Mouse (Mus musculus) spleen, postnatal 14 days (tissue): ENCODE results near the gene Ap1s1.

Experiments used
- DNase-seq, 2 experiments: peaks; one replicate each; pipeline ENCODE4 v3.0.0; 2021 to 2022; ENCODE audit warnings: low spot score in 2 of 2

The Ap1s1 gene

DNA sequence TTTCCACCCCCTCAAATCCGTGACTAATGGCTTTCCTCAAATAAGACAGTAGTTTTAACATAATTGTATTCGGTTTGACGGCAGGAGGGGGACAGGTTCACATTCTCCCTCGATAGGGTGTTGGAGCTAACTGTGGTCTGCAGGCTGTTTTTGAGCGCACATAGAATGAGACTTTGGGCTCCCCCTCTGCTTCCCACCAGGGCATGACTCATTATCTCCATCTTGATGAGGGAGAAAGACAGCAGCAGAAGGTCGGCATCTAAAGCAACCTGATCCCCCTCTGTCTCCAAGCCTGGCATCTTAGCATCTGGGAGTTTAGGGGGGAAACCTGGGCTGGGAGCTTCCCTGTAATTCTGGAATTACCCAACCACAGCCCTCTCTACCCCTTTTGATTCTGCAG, 19.5 kb upstream of the Ap1s1 start:
- no peak for DNase-seq

DNA sequence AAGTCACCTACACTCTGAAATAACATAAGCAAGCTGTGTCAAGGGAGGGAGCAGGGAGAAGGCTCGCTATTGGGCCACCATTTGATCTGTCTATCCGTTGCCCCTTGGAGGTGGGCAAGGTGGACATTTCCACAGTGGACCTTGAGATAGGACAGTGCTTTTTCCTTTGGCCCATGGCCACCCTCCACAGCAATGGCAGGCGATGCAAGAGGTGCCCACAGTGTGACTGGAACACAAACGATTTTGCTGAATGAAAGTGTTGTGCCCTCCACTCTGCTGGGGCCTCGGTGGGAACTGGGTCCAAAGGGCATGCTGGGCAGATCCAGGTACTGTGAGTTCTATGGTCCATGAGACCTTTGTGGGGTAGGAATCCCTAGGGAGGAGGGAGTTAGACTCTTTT, 16.7 kb upstream of the Ap1s1 start:
- DNase-seq: no peak

DNA sequence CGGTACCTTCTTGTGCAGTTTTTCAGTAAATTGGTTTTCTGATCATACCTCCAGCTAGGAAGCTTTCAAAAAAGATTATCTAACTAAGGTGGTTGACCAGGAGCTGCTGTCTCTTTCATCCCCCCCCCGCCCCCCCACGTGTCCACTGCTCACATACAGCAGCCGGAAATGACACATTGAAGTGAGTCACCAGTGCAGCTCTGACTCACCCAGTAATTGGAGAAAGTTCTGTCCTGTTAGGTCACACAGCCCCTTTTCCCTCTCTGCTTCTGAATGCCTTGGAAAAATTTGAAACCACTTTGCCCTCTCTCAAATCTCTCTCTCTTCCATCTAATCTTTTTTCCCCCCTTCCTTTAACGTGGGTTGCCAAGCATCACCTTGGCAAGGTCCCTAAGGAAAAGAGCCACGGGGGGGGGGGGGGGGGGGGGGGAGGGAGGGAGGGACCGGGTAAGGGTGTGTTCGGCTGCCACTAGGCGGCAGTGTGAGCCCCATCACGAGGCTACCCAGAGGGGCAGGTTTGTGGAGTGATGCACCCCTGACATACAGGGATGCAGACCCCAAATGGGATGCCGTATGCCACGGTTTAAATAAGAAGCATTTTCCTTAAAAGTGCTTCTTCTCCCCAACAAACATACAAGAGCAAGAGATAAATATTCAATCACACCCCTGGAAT, 16.0 kb upstream of the Ap1s1 start:
- DNase-seq: peak in 1 of 2 experiments; percentile 27

DNA sequence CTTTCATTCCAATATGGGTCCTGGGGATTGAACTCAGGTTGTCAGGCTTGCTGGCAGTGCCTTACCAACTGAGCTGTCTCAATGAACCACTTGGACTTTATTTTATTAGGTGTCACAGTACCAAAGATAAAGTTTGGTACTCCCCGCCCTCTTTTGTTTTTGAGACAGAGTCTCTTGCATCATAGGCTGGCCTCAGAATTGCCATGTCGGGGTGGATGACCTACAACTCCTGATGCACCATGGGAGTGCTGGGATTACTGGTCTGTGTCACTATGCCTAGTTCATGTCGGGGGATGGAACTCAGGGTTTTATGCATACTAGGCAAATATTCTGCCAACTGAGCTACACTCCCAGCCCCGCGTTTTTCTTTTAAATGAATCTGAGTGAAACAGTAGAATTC, 8.9 kb upstream of the Ap1s1 start:
- DNase-seq: no peak

DNA sequence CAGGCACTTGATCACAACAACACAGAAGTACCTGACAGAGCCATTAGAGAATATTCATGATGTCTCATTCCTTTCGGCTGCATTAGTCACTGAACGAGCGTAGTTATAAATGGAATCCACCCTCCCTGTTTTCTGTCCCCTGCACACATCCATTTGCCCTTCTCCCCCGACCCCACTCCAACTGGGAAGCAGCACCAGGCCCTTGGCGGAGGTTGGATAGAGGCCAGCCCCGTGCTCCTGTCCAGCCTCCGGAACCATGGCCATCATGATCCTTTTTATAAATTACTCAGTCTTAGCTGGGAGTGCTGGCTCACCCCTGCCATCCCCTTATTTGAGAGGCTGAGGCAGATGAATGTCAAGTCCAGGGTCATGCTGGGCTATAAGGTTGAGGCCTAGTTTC, 8.4 kb upstream of the Ap1s1 start:
- no peak for DNase-seq

DNA sequence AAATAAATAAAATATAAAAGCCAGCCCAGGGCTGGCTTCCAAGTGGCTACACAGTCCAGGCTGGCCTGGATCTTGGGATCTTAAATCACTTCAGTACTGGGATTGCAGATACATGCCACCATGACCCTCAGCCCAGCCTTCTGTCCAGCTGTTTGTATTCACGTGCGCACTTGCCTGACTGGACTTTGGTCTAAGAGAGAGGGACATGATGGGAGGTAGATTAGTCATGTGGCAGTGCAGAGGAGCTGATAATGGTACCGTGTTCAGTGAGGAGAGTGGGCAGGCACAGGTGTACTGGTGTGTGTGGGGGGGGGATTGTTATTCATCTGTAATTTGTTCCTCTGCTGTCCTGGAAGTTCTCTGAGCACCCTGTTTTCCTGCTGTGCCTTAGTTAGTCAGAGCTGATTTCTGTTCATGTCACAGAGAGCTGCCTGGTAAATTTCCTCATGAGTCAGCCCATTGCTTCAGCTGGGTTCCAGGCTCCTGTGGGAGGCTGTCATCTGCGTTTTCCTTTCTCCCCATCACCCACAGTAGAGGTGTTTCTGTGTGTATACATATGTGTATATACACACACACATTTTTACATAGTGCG, 6.1 kb upstream of the Ap1s1 start:
- no peak for DNase-seq

DNA sequence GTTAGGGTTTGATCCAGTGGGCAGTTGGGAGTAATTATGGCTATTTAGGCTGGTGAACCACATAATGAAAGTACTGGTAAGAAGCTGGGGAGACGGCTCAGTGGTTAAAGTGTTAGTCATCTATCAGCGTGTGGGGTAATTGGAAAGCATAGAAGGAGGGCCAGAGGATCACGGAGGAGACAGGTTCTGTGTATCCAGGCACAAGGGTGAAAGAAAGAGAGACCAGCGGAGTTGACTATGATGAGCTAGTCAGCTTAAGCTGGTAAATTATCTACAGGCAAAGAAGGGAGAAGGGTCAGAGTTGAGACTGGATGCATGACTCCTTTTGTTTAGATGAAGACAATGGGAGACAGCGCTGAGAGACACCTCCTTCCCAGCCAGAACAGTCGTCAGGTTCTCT, 5.2 kb upstream of the Ap1s1 start:
- DNase-seq: no peak

DNA sequence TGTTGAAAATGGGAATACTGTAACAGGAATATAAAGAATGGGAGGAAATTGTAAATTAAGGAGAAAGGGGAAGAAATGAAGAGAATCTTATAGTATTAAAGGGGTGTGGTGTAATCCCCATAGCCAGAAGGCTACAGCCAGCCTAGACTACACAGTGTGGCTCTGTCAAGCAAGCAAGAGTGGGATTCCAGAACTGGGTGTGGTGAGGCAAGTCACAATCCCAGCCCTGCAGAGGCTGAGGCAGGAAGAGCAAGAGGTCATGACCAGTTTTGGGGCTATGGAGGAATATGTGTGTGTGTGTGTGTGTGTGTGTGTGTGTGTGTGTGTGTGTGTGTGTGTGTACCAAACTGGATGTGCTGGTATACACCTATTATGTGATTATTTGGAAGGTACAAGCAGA, 1.1 kb upstream of the Ap1s1 start:
- no peak for DNase-seq

DNA sequence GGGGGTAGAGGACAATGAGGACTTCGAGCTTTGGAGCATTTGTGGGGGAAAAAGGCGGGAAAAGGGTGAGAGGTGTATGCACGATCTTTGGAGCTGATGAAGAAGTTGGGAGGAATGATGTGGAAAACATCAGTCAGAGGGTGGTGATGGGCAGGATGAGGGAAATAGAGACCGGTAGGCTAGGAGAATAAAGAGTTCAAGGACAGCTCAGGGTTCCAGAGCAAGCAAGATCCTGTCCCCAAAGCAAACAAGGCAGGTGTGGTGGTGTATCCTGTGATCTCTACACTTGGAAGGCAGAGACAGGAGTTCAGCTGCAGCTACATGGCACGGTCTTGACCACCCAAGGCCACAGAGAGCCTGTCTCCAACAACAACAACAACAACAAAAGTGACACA, 386 bp upstream of the Ap1s1 start:
- DNase-seq: no peak

DNA sequence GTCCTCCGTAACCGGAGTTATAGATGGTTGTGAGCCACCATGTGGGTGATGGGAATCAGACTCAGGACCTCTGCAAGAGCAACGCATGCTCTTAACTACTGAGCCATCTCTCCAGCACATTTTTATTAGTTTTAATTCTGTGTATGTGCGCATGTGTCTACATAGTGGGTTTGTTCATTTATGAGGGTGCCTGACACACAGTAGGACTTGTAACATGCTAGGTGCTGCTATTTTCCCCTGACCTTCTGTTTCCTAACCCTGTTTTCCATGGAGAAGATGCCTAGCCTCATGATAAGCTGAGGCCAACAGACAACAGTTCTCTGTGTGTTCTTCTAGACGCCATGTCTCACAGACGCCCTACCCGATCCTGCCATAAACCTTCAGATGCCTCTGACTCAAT, 1.9 kb downstream of the Ap1s1 start:
- DNase-seq: no peak

DNA sequence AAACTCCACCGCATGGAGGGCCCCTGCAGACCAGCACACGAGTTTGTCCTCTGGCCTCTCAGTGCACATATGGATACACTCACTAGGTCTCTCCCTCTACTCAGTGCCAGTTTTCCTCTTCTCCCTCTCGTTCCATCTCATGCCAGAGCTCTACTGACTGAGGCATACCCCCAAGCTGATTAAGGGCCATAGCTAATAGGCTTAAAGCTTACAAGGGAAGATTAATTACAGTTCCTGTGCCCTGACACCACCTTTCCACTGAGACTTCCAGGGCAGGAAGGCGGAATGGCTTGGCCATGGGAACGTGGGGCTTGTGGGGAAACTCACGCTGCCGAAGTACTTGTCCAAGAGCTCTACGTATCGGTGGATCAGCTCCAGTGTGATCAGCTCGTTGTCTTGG, 4.5 kb downstream of the Ap1s1 start:
- DNase-seq: no peak

DNA sequence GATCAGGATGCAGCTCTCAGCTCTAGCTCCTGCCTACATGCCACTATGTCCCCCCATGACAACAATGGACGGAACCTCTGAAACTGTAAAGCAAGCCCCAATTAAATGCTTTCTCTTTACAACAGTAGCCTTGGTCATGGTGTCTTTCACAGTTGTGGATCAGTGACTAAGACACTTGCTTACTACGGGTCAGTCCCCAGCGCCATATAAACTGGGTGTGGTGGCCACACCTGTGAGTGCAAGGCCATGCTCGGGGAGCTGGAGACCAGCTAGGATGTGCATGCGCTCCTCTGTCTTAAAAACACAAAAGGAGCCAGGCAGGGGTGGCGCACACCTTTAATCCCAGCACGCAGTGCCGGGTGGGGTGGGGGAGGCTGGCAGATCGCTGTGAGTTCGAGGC, 6.5 kb downstream of the Ap1s1 start:
- no peak for DNase-seq

DNA sequence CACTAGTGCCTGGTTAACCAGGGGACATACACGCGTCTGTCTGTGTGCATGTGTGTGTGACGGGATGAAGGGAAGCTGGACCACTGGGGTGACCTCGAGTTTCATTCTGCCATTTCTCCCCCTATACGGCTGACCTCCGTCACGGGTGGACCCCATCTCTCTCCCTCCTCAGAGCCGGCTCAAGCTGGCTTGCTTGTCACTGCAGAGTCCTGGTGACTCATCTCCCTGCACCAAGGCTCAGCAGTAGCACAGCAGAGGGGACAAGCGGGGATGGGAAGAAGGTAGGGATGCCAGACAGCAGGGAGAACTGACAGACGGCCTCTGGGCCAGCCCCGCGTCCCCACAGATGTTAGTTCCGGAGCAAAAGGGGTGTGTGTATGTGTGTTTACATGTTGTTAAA, 9.7 kb downstream of the Ap1s1 start:
- no peak for DNase-seq

DNA sequence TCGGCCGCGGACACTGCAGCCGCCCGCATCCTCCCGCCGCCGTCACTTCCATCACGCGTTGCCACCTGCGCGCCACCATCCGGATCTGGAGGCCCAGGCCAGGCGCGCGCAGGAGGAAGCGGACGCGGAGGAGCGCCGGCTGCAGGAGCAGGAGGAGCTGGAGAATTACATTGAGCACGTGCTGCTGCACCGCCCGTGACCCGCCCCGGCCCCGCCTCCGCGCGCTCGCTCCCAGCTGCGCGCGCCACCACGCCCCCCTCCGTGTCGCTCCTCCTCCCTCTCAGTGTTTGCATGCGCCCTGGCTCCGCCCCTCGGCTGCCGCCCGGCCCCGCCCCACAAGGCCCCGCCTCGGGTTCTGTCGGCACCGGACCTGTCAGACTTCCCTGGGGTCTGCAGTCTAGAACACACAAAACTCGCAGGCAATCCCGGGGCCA, 13.3 kb downstream of the Ap1s1 start:
- DNase-seq: peak; percentile 69 to 80

DNA sequence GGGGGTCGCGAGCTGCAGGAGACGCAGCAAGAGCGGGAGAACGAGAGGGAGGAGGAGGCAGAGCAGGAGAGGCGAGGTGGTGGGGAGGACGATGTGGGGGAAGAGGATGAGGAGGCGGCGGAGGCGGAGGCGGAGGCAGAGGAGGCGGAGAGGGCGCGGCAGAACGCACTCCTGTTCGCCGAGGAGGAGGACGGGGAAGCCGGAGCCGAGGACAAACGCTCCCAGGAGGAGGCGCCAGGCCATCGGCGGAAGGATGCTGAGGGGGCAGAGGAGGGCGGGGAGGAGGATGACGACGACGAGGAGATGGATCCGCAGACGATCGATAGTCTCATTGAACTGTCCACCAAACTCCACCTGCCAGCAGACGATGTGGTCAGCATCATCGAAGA, 13.9 kb downstream of the Ap1s1 start:
- DNase-seq: no peak

DNA sequence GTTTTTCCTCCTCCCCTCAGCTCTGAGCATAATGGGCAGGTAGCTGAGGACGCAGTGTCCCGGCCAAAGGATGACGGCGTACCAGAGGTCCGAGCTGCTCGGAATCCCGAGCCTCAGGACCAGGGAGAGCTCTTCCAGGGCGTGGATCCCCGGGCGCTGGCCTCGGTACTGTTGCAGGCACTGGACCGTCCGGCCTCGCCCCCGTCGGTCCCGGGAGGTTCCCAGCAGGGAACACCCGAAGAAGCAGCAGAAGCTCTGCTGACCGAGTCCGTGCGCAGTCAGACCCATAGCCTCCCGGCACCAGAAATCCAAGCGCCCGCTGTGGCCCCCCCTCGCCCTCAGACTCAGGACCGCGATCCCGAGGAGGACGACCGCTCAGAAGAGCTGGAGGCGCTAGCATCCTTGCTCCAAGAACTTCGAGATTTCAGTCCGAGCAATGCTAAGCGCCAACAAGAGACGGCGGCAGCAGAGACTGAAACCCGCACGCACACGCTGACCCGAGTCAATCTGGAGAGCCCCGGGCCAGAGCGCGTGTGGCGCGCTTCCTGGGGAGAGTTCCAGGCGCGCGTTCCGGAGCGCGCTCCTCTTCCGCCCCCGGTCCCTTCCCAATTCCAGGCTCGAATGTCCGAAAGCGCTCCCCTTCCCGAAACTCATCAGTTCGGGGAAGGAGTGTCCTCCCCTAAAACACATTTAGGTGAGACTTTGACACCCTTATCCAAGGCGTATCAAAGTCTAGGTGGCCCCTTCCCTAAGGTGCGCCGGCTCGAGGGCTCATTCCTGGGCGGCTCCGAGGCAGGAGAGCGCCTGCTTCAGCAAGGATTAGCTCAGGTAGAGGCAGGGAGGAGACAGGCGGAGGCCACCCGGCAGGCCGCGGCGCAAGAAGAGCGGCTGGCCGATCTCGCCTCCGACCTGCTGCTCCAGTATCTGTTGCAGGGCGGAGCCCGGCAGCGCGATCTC, 14.6 kb downstream of the Ap1s1 start:
- DNase-seq: no peak

DNA sequence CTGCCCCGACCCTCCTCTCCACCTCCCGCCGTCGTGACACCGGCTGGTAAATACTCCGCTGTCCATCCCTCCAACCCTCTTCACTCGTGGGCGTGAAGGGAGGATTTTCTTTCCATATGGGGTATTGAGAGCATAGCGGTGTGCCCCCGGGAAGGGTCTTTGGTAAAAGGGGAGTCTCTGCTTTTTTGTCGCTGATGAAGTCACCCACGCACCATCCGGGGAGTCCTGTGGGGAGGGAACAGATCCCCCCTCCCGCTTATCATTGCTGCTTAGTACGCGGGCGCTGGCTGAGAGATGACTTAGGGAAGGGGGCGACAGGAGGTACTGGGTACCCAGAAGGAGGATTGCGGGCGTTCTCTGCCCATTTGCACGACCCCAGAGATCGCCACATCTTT, 15.5 kb downstream of the Ap1s1 start:
- DNase-seq: no peak

DNA sequence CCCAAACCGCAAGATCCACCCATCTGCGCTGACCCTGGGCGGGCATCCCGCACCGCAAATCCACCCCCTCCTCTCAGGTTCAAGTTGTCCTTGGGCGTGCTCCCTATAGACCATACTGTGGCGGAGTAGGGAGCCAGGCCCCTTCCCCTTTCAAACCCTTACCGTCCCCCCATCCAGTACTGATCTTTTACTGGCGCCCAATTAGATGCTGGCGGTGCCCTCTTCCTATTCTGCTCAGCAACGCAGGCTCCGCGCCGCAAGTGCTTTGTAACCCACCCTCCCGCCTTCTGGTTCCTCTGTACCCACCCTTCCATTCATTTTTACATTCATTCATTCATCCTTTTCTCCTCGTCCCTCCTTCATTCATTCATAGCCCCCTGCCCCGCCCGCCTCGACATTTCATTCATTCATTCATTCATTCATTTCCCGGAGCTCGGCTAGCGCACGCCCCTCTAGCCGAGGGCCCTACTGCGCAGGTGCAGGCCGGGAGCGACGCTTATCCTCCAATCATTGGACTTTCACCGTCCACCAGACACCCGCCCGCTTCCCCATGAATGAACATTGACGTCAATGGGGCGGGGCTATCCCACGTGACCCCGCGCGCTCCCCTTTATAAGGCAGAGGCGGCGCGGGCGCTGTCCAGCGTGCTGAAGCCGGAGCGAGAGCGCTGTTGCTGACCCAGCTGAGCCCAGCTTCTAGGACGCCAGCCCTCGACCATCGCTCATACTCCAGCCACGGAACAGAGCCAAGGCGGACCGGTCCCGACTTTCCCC, 16.1 kb downstream of the Ap1s1 start:
- peak; percentile 83 to 93 for DNase-seq

DNA sequence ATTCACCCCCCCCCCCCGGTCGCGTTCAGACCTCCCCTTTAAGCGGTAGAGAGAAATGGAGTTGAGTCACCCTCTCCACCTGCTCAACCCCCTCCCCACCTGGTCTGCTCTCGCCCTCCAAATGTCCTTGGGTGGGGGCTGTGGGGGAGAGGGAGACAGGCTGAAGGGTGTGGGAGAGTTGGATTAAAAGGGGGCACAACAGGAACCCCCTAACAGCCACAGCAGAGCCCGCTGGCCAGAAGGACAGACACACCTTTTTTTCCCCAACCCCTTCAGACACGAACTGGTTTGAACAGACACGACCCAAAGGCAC, 16.7 kb downstream of the Ap1s1 start:
- DNase-seq: no peak

DNA sequence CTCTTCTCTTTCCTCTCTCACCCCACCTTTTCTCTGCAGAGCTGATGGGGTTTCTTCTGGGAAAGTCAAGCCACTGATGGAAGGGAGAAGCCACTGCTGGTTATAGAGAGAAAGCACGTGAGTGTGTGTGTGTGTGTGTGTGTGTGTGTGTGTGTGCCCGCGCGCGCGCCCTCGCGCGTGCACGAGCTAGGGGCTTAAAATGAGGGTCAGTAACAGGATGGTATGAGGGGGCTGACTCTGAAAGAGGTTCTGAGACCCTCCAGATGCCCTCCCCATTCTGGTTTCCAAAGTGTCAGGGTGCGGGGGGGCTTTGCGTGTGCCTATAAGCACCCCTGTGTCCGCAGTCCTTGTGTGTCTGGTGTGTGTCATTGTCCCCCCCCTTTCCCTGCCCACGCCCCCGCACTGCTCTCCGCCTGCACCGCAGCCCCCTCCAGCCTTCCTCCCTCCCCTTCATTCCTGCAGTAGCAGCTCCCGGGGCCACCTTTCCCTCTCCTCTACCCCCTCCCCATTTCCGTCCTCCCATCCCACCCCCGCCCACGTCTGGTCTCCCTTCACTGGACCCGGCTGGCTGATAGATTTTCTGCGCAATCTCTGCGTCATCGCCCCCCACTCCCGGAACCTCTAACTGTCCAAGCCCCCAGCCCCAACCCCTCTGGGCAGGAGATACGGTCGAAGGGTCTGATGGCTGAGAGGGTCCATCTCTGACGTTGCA, 17.2 kb downstream of the Ap1s1 start:
- DNase-seq: no peak

DNA sequence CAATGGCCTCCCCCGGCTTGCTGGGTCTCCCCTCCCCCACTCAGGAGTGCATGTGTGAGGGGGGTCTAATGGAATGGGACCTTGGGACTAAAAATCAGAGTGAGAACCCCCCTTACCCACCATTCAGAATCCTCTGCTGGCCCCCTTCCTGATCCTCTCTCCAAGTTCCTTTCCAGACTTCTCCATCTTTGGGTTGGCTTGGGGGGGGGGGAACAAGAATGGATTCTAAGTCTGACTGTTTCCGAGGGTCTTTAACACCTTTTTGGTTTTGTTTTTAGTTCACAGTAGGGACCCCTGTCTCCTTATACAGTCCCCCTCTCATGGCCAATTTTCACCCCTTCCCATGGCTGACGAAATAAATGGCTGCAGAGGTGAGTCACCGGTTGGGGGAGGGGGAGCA, 19.8 kb downstream of the Ap1s1 start, which contains the start of gene Vgf:
Vgf (plus strand) TSS at position 301 of the 400 bp plus-strand sequence.
- DNase-seq: no peak

DNA sequence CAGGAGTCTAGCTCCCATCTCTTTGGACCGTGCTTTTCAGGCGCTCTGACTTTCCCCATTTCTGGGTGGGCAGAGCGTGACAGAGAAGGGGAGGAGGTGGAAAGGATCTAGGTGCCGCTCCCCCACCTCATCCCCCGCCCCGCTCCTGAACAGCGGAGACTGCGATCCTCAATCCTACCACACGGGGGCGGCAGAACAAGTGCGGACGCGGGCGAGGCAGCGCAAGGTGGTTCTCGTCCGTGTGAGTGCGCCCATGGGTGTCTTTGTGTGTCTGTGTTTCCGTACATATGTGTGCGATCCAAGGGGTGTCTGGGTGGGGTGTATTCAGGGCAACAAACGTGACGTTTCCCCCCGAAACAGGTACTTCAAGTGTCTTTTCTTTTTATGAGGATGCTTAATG, 20.8 kb downstream of the Ap1s1 start:
- DNase-seq: peak; percentile 58 to 76
